Mouse (Mus musculus) thymus, adult 2 months (tissue): ENCODE results near the gene Mxi1.

Experiments
- CTCF ChIP-seq: fragments of 200-500 bp; IDR thresholded peaks from 2 replicates; pipeline ENCODE4 v1.5.1; 2012; ENCODE audit warnings: mild to moderate bottlenecking, control low read depth, low read length, moderate library complexity, borderline replicate concordance; ENCODE audit not compliant: control insufficient read depth, poor library complexity, insufficient read depth; ENCODE audit errors: extremely low read depth
- POLR2A ChIP-seq: fragments of 200-500 bp; IDR thresholded peaks from 2 replicates; pipeline ENCODE4 v1.6.1; 2012; ENCODE audit warnings: mild to moderate bottlenecking, low read length, control low read depth, moderate library complexity; ENCODE audit not compliant: control insufficient read depth, poor library complexity, insufficient read depth; ENCODE audit errors: extremely low read depth

GRCm38 (mm10) chr19:53419834-53420233, 109.5 kb downstream of the Mxi1 start:
- TF ChIP-seq POLR2A: no peak
- TF ChIP-seq CTCF: no peak
